Comparison of ENCODE assay signal across 8 mouse cellular contexts in genomic region chr7:78895021-78895652, GRCm38 (mm10). TPM values are rescaled to one million over a fixed set of nuclear protein-coding genes. Genes with fewer than 3 reads are reported as not detected.
DNase-seq lines count a peak whose midpoint lies in the region; ATAC-seq lines count a peak whose summit lies in the region.

No protein-coding gene starts in this region.

- DNase-seq in kidney, adult 18-20 months = no peak
- no peak for DNase-seq in midbrain, embryonic 14.5 days
- DNase-seq in frontal cortex, postnatal 10 days (ENCODE audit: low spot score in 2 of 2) = no peak
- DNase-seq in frontal cortex, postnatal 36 days (ENCODE audit: low spot score in 2 of 2) = no peak
- DNase-seq in T-cell, adult 2 months (ENCODE audit: low spot score) = no peak

- H3K27me3 ChIP-seq in kidney, embryonic 16.5 days (ENCODE audit: insufficient read depth, low read length) = no peaks in the 10 kb centered on the region
- H3K27me3 ChIP-seq in hindbrain, embryonic 15.5 days = no peaks in the 10 kb centered on the region
- no peaks in the 10 kb centered on the region for H3K27me3 ChIP-seq in midbrain, embryonic 14.5 days (ENCODE audit: control insufficient read depth, insufficient read depth, low read length)

- 54% methylated on average over 13 of the region's 13 CpGs for WGBS in kidney, embryonic 16.5 days
- WGBS in hindbrain, embryonic 15.5 days = 56% methylated on average over 12 of the region's 13 CpGs
- WGBS in midbrain, embryonic 14.5 days = 52% methylated on average over 13 of the region's 13 CpGs

- ATAC-seq in kidney, embryonic 16.5 days (ENCODE audit: low FRiP score, low TSS enrichment) = no peak
- ATAC-seq in hindbrain, embryonic 15.5 days (ENCODE audit: low FRiP score, low read depth) = no peak
- ATAC-seq in midbrain, embryonic 14.5 days (ENCODE audit: low FRiP score, low TSS enrichment) = no peak

- peak overlapping the region; percentile 99 for H3K4me3 ChIP-seq in kidney, embryonic 16.5 days (ENCODE audit: low read length)
- H3K4me3 ChIP-seq in brown adipose tissue, adult 24 weeks (ENCODE audit: insufficient read depth, low read depth, low read length) = peak overlapping the region; percentile 63
- H3K4me3 ChIP-seq in hindbrain, embryonic 15.5 days = peak overlapping the region; percentile 81
- peak overlapping the region; percentile 83 for H3K4me3 ChIP-seq in midbrain, embryonic 14.5 days (replicated peaks; ENCODE audit: low read depth, low read length)

- H3K4me2 ChIP-seq in kidney, embryonic 16.5 days (replicated peaks; ENCODE audit: low read depth, low read length) = peak overlapping the region; percentile 87
- peak overlapping the region; percentile 86 for H3K4me2 ChIP-seq in hindbrain, embryonic 15.5 days
- peak overlapping the region; percentile 87 for H3K4me2 ChIP-seq in midbrain, embryonic 14.5 days (ENCODE audit: low read length)

- H3K36me3 ChIP-seq in kidney, embryonic 16.5 days (ENCODE audit: insufficient read depth, low read length) = peaks cover 8% of the 10 kb centered on the region; the same call in 1 of the 2 replicates
- H3K36me3 ChIP-seq in hindbrain, embryonic 15.5 days = no peaks in the 10 kb centered on the region
- no peaks in the 10 kb centered on the region for H3K36me3 ChIP-seq in midbrain, embryonic 14.5 days (ENCODE audit: control insufficient read depth, insufficient read depth, low read length)

- H3K27ac ChIP-seq in kidney, embryonic 16.5 days (ENCODE audit: low read length) = peak overlapping the region; percentile 73; the same call in 1 of the 2 replicates
- H3K27ac ChIP-seq in brown adipose tissue, adult 24 weeks (replicated peaks; ENCODE audit: low read depth, low read length) = 0 out of 2 replicates have a peak overlapping the region, but pooled peaks have one; percentile 51
- 0 out of 2 replicates have a peak overlapping the region, but pooled peaks have one; percentile 35 for H3K27ac ChIP-seq in hindbrain, embryonic 15.5 days (replicated peaks)
- no peak overlapping the region for H3K27ac ChIP-seq in midbrain, embryonic 14.5 days (replicated peaks; ENCODE audit: low read depth, low read length)

- no peak overlapping the region; the same call in 1 of the 2 replicates for H3K9ac ChIP-seq in kidney, embryonic 16.5 days (replicated peaks; ENCODE audit: low read length)
- peak overlapping the region; percentile 34; the same call in 1 of the 2 replicates for H3K9ac ChIP-seq in hindbrain, embryonic 15.5 days
- peak overlapping the region; percentile 60; the same call in 1 of the 2 replicates for H3K9ac ChIP-seq in midbrain, embryonic 14.5 days (replicated peaks; ENCODE audit: low read length)

- peaks cover 19% of the 10 kb centered on the region for H3K4me1 ChIP-seq in kidney, embryonic 16.5 days (ENCODE audit: insufficient read depth, low read length)
- H3K4me1 ChIP-seq in brown adipose tissue, adult 24 weeks (ENCODE audit: control insufficient read depth, insufficient read depth, insufficient read length, low read length) = 0 out of 2 replicates have a peak, but pooled peaks cover 3% of the 10 kb centered on the region
- peaks cover 24% of the 10 kb centered on the region for H3K4me1 ChIP-seq in hindbrain, embryonic 15.5 days (replicated peaks)
- peaks cover 8% of the 10 kb centered on the region for H3K4me1 ChIP-seq in midbrain, embryonic 14.5 days (ENCODE audit: control insufficient read depth, insufficient read depth, low read length)

- no peaks in the 10 kb centered on the region for H3K9me3 ChIP-seq in kidney, embryonic 16.5 days (ENCODE audit: low read length)
- no peaks in the 10 kb centered on the region for H3K9me3 ChIP-seq in hindbrain, embryonic 15.5 days
- H3K9me3 ChIP-seq in midbrain, embryonic 14.5 days (ENCODE audit: control insufficient read depth, low read length) = no peaks in the 10 kb centered on the region

RNA-seq across cellular contexts. Expression of gene Aen, which starts 0.5 kb away (rescaled TPM):
- polyA plus RNA-seq in kidney, embryonic 16.5 days (2015; fragmentation: Nextera tagmentation; extraction: Ambion mirVana) = 46.8 and 48.0 TPM in 2 replicates
- 8.5 and 20.2 TPM in 2 replicates for polyA plus RNA-seq in brown adipose tissue, adult 24 weeks (2012; ENCODE audit: insufficient read depth, insufficient read length, missing spikeins)
- 55.5 and 58.1 TPM in 2 replicates for polyA plus RNA-seq in hindbrain, embryonic 15.5 days (2015; fragmentation: Nextera tagmentation; extraction: Ambion mirVana)
- polyA plus RNA-seq in midbrain, embryonic 14.5 days (2014; fragmentation: Nextera tagmentation; extraction: Ambion mirVana) = 33.7 and 39.1 TPM in 2 replicates

RNA-seq across cellular contexts. Expression of gene Isg20, which starts 18.1 kb away (rescaled TPM):
- polyA plus RNA-seq in kidney, embryonic 16.5 days (2015; fragmentation: Nextera tagmentation; extraction: Ambion mirVana) = 3.0 TPM in 2 replicates
- 6.0 and 8.6 TPM in 2 replicates for polyA plus RNA-seq in brown adipose tissue, adult 24 weeks (2012; ENCODE audit: insufficient read depth, insufficient read length, missing spikeins)
- polyA plus RNA-seq in hindbrain, embryonic 15.5 days (2015; fragmentation: Nextera tagmentation; extraction: Ambion mirVana) = 0.87 and 2.3 TPM in 2 replicates
- 0.36 and 2.5 TPM in 2 replicates for polyA plus RNA-seq in midbrain, embryonic 14.5 days (2014; fragmentation: Nextera tagmentation; extraction: Ambion mirVana)

RNA-seq across cellular contexts. Expression of gene Det1, which starts 48.1 kb away (rescaled TPM):
- 19.1 and 19.6 TPM in 2 replicates for polyA plus RNA-seq in kidney, embryonic 16.5 days (2015; fragmentation: Nextera tagmentation; extraction: Ambion mirVana)
- polyA plus RNA-seq in brown adipose tissue, adult 24 weeks (2012; ENCODE audit: insufficient read depth, insufficient read length, missing spikeins) = 5.9 and 6.6 TPM in 2 replicates
- 12.9 and 13.0 TPM in 2 replicates for polyA plus RNA-seq in hindbrain, embryonic 15.5 days (2015; fragmentation: Nextera tagmentation; extraction: Ambion mirVana)
- 12.3 and 14.9 TPM in 2 replicates for polyA plus RNA-seq in midbrain, embryonic 14.5 days (2014; fragmentation: Nextera tagmentation; extraction: Ambion mirVana)
